Mouse (Mus musculus): Measurements from ENCODE around the gene Cmip. TPM values are rescaled to one million over a fixed set of nuclear protein-coding genes. Genes with fewer than 3 reads are reported as not detected.

Gene Cmip
- total and polyA plus RNA-seq, 3 experiments, result 17.0 to 71.8 TPM; not detected in 1

DNA sequence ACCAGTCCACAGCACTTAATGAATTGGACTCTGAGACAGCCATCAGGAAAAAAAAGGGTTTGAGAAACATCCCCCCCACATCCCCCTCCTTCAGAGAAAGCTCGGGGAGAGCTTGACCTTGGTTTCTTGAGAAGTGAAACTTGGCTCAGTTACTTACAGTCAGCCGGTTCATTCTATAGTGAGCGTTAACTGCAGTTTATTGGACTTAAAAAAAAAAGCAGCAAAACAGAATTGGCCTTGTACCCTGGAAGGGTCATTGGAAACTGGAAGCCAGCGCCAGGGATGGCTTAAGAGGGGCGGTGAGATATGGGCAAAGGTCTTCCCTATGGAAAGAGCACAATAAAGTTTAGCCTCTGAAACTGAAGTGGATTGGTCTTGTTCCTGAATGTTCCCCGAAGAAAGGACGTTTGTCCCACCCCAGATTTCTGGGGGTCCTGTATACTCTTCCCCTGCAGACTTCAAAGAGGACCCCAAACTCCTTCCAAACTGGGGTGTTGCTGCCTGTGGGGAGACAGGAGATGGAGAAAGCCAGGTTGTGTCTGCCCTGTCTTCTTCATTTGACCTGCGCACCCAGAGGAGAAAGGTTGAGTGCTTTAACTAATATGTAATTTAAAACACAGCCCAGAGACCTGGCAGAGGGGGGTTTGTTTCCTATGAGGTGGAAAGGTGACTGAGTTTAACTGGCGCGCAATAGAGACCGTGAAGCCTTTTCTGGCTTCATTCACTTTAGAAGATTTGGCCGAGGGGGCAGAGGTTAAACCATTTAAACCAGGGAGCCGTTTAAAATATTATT lies 51.6 kb downstream of the Cmip start:
- Histone ChIP-seq H3K4me3 (ENCODE audit: control insufficient read depth in 1 of 2, insufficient read depth in 1 of 2, low read depth in 2 of 2, low read length in 2 of 2) (no peak overlapping the region), H3K9me3 (replicated peaks; ENCODE audit: insufficient read depth, low read length) (no peaks in the 10 kb centered on the region), H3K27me3 (ENCODE audit: control insufficient read depth in 1 of 2, insufficient read depth in 2 of 2, low read length in 2 of 2) (no peaks in the 10 kb centered on the region), H3K9ac (ENCODE audit: control insufficient read depth, low read depth, low read length, poor library complexity, severe bottlenecking) (no peak overlapping the region), H3K27ac (ENCODE audit: control insufficient read depth, low read depth, low read length) (no peak overlapping the region), H3K4me1 (ENCODE audit: control insufficient read depth in 1 of 2, insufficient read depth in 2 of 2, low read length in 2 of 2) (no peaks in the 10 kb centered on the region), H3K79me2 (ENCODE audit: control insufficient read depth, insufficient read depth, low read length, poor library complexity) (peaks cover 20% of the 10 kb centered on the region), H3K36me3 (ENCODE audit: control insufficient read depth in 1 of 2, insufficient read depth in 2 of 2, low read length in 2 of 2) (peaks cover 0 to 2% of the 10 kb centered on the region in 2 experiments; a peak in 1 of 4 replicates)
- no peak for DNase-seq (ENCODE audit: low read depth, low spot score)
- TF ChIP-seq MAX (IDR thresholded peaks at IDR 0.05; ENCODE audit: low read length), result no peak
- TF ChIP-seq SMC3 (IDR thresholded peaks at IDR 0.05; ENCODE audit: low read depth, low read length), result no peak
- TF ChIP-seq ETS1 (IDR thresholded peaks at IDR 0.05; ENCODE audit: low read depth, low read length), result no peak
- TF ChIP-seq RCOR1 (IDR thresholded peaks at IDR 0.05; ENCODE audit: low read depth, low read length), result no peak
- TF ChIP-seq ELF1 (IDR thresholded peaks at IDR 0.05; ENCODE audit: low read depth, low read length), result no peak
- no peak for TF ChIP-seq EP300 (IDR thresholded peaks at IDR 0.05; ENCODE audit: low read depth in 1 of 2, low read length in 2 of 2)
- TF ChIP-seq ZKSCAN1 (IDR thresholded peaks at IDR 0.05; ENCODE audit: low read depth, low read length), result no peak
- no peak for TF ChIP-seq NELFE (IDR thresholded peaks at IDR 0.05; ENCODE audit: low read depth, low read length)
- no peak for TF ChIP-seq UBTF (IDR thresholded peaks at IDR 0.05; ENCODE audit: borderline replicate concordance, insufficient read depth, low read depth, low read length)

DNA sequence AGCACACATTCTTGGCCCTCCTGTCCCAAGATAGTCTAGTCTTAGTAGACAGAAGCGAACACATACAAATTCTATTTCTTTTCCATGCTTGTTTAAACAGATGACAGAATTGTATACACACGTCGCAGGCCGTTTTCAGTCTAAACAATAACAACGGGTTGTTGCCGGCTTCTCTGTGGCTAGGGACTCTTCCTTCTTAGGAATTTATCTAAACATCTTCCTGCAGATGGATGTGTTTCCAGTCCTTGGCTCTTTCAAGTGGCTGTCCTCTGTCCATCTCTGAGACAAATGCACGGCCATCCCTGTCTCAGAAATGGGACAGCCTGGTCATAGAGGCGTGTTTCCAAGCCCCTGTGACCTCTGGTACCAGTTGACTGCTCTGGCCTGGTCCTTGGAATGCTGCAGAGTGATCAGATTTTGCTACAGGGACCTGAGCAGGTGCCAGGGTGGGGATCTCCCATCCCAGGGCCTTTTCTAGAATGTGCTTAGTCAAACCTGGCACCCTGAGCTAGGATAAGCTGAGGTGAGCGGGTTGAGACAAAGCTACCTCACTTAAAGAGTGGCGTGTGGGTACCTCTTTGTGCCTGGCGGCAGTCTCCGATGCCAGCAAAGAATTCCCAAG lies 52.9 kb downstream of the Cmip start:
- H3K27ac ChIP-seq (ENCODE audit: control insufficient read depth, low read depth, low read length), result no peak overlapping the region
- peaks cover 13% of the 10 kb centered on the region for H3K79me2 ChIP-seq (ENCODE audit: control insufficient read depth, insufficient read depth, low read length, poor library complexity)
- no peak overlapping the region for H3K9ac ChIP-seq (ENCODE audit: control insufficient read depth, low read depth, low read length, poor library complexity, severe bottlenecking)
- no peaks in the 10 kb centered on the region for H3K9me3 ChIP-seq (replicated peaks; ENCODE audit: insufficient read depth, low read length)
- H3K4me3 ChIP-seq (ENCODE audit: control insufficient read depth in 1 of 2, insufficient read depth in 1 of 2, low read depth in 2 of 2, low read length in 2 of 2), result no peak overlapping the region
- no peak for DNase-seq (ENCODE audit: low read depth, low spot score)
- TF ChIP-seq MAX (IDR thresholded peaks at IDR 0.05; ENCODE audit: low read length) (no peak), MAFK (IDR thresholded peaks at IDR 0.05; ENCODE audit: borderline replicate concordance, low read depth, low read length) (no peak), SIN3A (IDR thresholded peaks at IDR 0.05; ENCODE audit: low read length) (no peak), BHLHE40 (IDR thresholded peaks at IDR 0.05; ENCODE audit: borderline replicate concordance, low read depth, low read length) (no peak), ZC3H11A (IDR thresholded peaks at IDR 0.05; ENCODE audit: low read depth, low read length) (no peak), TAL1 (IDR thresholded peaks at IDR 0.05; ENCODE audit: low read length) (no peak), KAT2A (conservative IDR thresholded peaks at IDR 0.05; ENCODE audit: low read depth, low read length) (no peak), CHD1 (IDR thresholded peaks at IDR 0.05; ENCODE audit: low read depth, low read length) (no peak), GABPA (IDR thresholded peaks at IDR 0.05; ENCODE audit: low read depth, low read length) (no peak), SMC3 (IDR thresholded peaks at IDR 0.05; ENCODE audit: low read depth, low read length) (no peak), USF2 (IDR thresholded peaks at IDR 0.05; ENCODE audit: borderline replicate concordance in 1 of 2, insufficient read depth in 1 of 2, low read depth in 1 of 2, low read length in 2 of 2) (no peak), MAZ (IDR thresholded peaks at IDR 0.05; ENCODE audit: low read depth, low read length) (no peak), TBP (IDR thresholded peaks at IDR 0.05; ENCODE audit: low read depth, low read length) (no peak), ELF1 (IDR thresholded peaks at IDR 0.05; ENCODE audit: low read depth, low read length) (no peak), RCOR1 (IDR thresholded peaks at IDR 0.05; ENCODE audit: low read depth, low read length) (no peak), POLR2AphosphoS2 (IDR thresholded peaks at IDR 0.05; ENCODE audit: low read length) (no peak), TCF12 (IDR thresholded peaks at IDR 0.05; ENCODE audit: low read depth, low read length) (no peak), NELFE (IDR thresholded peaks at IDR 0.05; ENCODE audit: low read depth, low read length) (no peak)
- H3K4me1 ChIP-seq (ENCODE audit: control insufficient read depth in 1 of 2, insufficient read depth in 2 of 2, low read length in 2 of 2), result no peaks in the 10 kb centered on the region
- peaks cover 0 to 3% of the 10 kb centered on the region in 2 experiments; a peak in 1 of 4 replicates for H3K36me3 ChIP-seq (ENCODE audit: control insufficient read depth in 1 of 2, insufficient read depth in 2 of 2, low read length in 2 of 2)
- H3K27me3 ChIP-seq (ENCODE audit: control insufficient read depth in 1 of 2, insufficient read depth in 2 of 2, low read length in 2 of 2), result no peaks in the 10 kb centered on the region

Data from MEL (cell line).